Mouse (Mus musculus) midbrain, embryonic 12.5 days (tissue): ENCODE measurements at regions not wholly inside any gene's neighbourhood (a gene's known extent, or its start where the extent isn't known, plus 50 kb on each side); places are given as distances from the start of the nearest gene placed in this dataset.

Experiments used
- ATAC-seq: fragments of 200-750 bp; cut with Nextera tagmentation; 2 replicates; pipeline ENCODE4 v1.8.0; 2017; ENCODE audit warnings: low read depth, moderate TSS enrichment, moderate library complexity; ENCODE audit not compliant: low FRiP score
- H3K27ac ChIP-seq: fragments of 300-500 bp; sonication (generic); replicated peaks from 2 replicates; pipeline ENCODE4 v1.5.1; 2016; ENCODE audit warnings: mild to moderate bottlenecking
- H3K27me3 ChIP-seq: fragments of 300-500 bp; sonication (generic); 2 replicates; pipeline ENCODE4 v1.6.1; 2016; ENCODE audit warnings: mild to moderate bottlenecking
- H3K36me3 ChIP-seq: fragments of 300-500 bp; sonication (generic); 2 replicates; pipeline ENCODE4 v1.6.1; 2016
- H3K4me1 ChIP-seq: fragments of 300-500 bp; sonication (generic); 2 replicates; pipeline ENCODE4 v1.6.1; 2016
- H3K4me2 ChIP-seq: fragments of 300-500 bp; sonication (generic); replicated peaks from 2 replicates; pipeline ENCODE4 v1.6.1; 2016; ENCODE audit warnings: mild to moderate bottlenecking, moderate library complexity
- H3K4me3 ChIP-seq: fragments of 300-500 bp; sonication (generic); 2 replicates; pipeline ENCODE4 v1.5.1; 2016; ENCODE audit warnings: mild to moderate bottlenecking
- H3K9ac ChIP-seq: fragments of 300-500 bp; sonication (generic); replicated peaks from 2 replicates; pipeline ENCODE4 v1.6.1; 2016; ENCODE audit warnings: mild to moderate bottlenecking, moderate library complexity
- H3K9me3 ChIP-seq: fragments of 300-500 bp; sonication (generic); 2 replicates; pipeline ENCODE4 v1.6.1; 2016; ENCODE audit warnings: mild to moderate bottlenecking
- whole genome bisulfite sequencing: fragments of 180-500 bp; shearing (Covaris S2); methylation state at CpG from one replicate; pipeline ENCODE4 v1.1.7; 2016; 5-methylcytosine and 5-hydroxymethylcytosine counted together

GRCm38 (mm10) chr17:53343842-53344241 is 119.3 kb downstream of the Efhb start:
- Histone ChIP-seq H3K4me1 (no peaks in the 10 kb centered on the region), H3K9ac (no peak overlapping the region), H3K27me3 (no peaks in the 10 kb centered on the region), H3K27ac (no peak overlapping the region), H3K36me3 (no peaks in the 10 kb centered on the region), H3K4me2 (no peak overlapping the region), H3K4me3 (no peak overlapping the region), H3K9me3 (no peaks in the 10 kb centered on the region)
- ATAC-seq, result no peak
- WGBS, result 69% methylated on average over 1 of the region's 1 CpGs

GRCm38 (mm10) chr17:53323016-53323415 is 140.1 kb downstream of the Efhb start:
- Histone ChIP-seq H3K9ac (no peak overlapping the region), H3K4me1 (no peaks in the 10 kb centered on the region), H3K27ac (no peak overlapping the region), H3K4me2 (no peak overlapping the region), H3K36me3 (no peaks in the 10 kb centered on the region), H3K27me3 (no peaks in the 10 kb centered on the region), H3K9me3 (no peaks in the 10 kb centered on the region), H3K4me3 (no peak overlapping the region)
- WGBS, result 51% methylated on average over 1 of the region's 1 CpGs
- peak; percentile 71; the same call in 1 of the 2 replicates for ATAC-seq
